Mouse (Mus musculus): Measurements from ENCODE around the gene Dip2a.

DNA sequence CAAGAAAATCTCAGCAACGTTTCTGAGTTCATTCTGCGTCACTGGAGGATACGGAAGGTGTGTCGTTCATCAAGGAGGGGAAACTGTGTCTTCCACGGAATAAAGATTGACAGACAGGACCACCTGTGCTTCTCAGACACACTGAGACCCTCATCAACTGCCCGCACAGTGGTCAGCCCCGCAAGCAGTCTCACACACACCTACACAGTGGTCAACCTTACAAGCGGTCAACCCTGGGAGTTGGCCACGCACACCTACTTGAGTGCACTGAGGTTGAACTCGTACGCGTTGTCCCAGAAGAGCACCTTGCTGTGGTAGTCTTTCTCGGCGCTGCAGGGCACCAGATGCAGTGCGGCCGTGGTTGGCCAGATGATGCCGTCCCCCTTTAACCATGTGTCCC is 128.0 kb downstream of the Dip2a start:
- TF ChIP-seq POLR2A (IDR thresholded peaks at IDR 0.05; ENCODE audit: borderline replicate concordance, low read depth, low read length) = no peak
- no peak for TF ChIP-seq CTCF (IDR thresholded peaks at IDR 0.05; ENCODE audit: low read depth, low read length)

Data from bone marrow macrophage, adult 2 months (primary cell).